Mouse (Mus musculus): ENCODE data around the gene Hsd17b12.

DNA sequence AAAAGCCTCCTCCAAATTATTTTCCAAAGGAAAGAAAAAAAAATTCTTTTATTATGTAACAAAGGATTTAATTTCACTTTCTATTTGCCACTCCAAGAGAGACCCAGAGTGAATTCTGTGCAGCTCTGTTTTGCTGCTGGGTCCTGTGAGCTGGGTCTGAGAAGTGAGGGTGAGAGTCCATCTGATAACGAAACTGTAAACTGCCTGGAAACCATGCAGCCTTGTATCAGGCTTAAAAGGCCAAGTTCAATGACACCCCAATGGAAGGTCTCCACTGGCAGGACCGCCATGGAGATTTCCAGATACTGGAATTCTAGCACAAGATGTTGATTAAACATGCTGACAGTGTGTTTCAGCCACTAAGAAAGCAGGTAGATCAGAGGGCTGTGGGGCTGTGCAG, 113.6 kb downstream of the Hsd17b12 start:
- TF ChIP-seq POLR2A (IDR thresholded peaks at IDR 0.05; ENCODE audit: control insufficient read depth, low read depth, low read length): no peak
- TF ChIP-seq CTCF (IDR thresholded peaks at IDR 0.05; ENCODE audit: control insufficient read depth, insufficient read depth, insufficient replicate concordance, low read depth, low read length): no peak

Measured in testis, adult 2 months (tissue).